ENCODE assay signal across 20 mouse cellular contexts in the genomic region with DNA sequence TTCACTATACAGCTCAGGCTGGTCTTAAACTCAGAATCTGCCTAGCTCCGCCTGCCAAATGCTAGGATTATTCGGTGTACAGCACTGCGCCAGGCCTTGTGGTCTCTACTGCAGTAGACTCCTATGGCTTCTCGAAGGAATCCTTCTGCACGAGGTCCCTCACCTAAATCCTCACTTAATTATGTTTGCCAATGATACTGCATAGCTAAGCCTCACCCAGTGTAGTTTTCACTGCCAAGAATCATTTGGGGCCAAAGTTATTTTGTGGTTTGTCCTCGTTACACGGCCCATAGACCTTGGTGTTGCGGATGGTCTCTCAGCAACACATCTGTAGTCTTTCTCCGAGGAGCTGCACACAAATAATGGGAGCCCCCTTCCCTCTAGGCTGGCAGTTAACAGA.
DNase-seq lines count a peak whose midpoint lies in the region; ATAC-seq lines count a peak whose summit lies in the region.
"Had no signal": no experiment of that assay in that cellular context is flagged by ENCODE, and none has a peak within 500 bp of the region (broad histone marks: within the 10 kb centered on the region; RNA-seq: fewer than 3 reads in every experiment).

No protein-coding gene starts in this region.

- H3K27ac ChIP-seq in heart, embryonic 14.5 days (replicated peaks in 1 of 2; ENCODE audit: control insufficient read depth in 1 of 2, insufficient read depth in 1 of 2, low read depth in 2 of 2, low read length in 2 of 2) = peak overlapping the region; percentile 79 to 86; a peak in 3 of 4 replicates
- peak overlapping the region; percentile 29; the same call in 1 of the 2 replicates for H3K27ac ChIP-seq in hindbrain, embryonic 15.5 days (replicated peaks)
- no peak overlapping the region for H3K27ac ChIP-seq in hindbrain, embryonic 16.5 days (ENCODE audit: low read depth, low read length)
- H3K27ac ChIP-seq: embryonic facial prominence, embryonic 15.5 days; forebrain, embryonic 10.5 days; gastrocnemius, adult 2 months; hindbrain, embryonic 10.5 days; hindbrain, embryonic 14.5 days had no signal

- peaks cover 6 to 17% of the 10 kb centered on the region in 2 experiments for H3K4me1 ChIP-seq in heart, embryonic 14.5 days (ENCODE audit: control insufficient read depth in 2 of 2, insufficient read depth in 2 of 2, low read length in 2 of 2)
- peaks cover 9% of the 10 kb centered on the region for H3K4me1 ChIP-seq in hindbrain, embryonic 15.5 days (replicated peaks)
- peaks cover 8% of the 10 kb centered on the region for H3K4me1 ChIP-seq in hindbrain, embryonic 16.5 days (ENCODE audit: control insufficient read depth, insufficient read depth, low read depth, low read length)

- H3K4me2 ChIP-seq in heart, embryonic 14.5 days (ENCODE audit: low read length) = no peak overlapping the region
- no peak overlapping the region for H3K4me2 ChIP-seq in hindbrain, embryonic 15.5 days
- H3K4me2 ChIP-seq in hindbrain, embryonic 16.5 days (ENCODE audit: low read length) = no peak overlapping the region
- H3K4me2 ChIP-seq: embryonic facial prominence, embryonic 15.5 days; hindbrain, embryonic 14.5 days had no signal

- intact Hi-C loops in heart, postnatal 10 days (cut with DNase I) = no loop called here

- no peak for ATAC-seq in heart, embryonic 14.5 days (ENCODE audit: insufficient number of reproducible peaks, insufficient read depth, low FRiP score, low read depth)
- ATAC-seq in hindbrain, embryonic 15.5 days (ENCODE audit: low FRiP score, low read depth) = no peak
- no peak for ATAC-seq in hindbrain, embryonic 16.5 days
- ATAC-seq: inflammation-experienced regulatory T-cells, adult 6 months; intestine, postnatal 0 days had no signal

- H3K36me3 ChIP-seq in heart, embryonic 14.5 days (ENCODE audit: control insufficient read depth, insufficient read depth, low read length) = no peaks in the 10 kb centered on the region
- H3K36me3 ChIP-seq in hindbrain, embryonic 15.5 days = no peaks in the 10 kb centered on the region
- no peaks in the 10 kb centered on the region for H3K36me3 ChIP-seq in hindbrain, embryonic 16.5 days (ENCODE audit: control insufficient read depth, insufficient read depth, low read length)
- H3K36me3 ChIP-seq: embryonic facial prominence, embryonic 15.5 days; forebrain, embryonic 10.5 days; hindbrain, embryonic 10.5 days had no signal

- WGBS in heart, embryonic 14.5 days = 91% methylated on average over 9 of the region's 9 CpGs
- 86% methylated on average over 9 of the region's 9 CpGs for WGBS in hindbrain, embryonic 15.5 days
- WGBS in hindbrain, embryonic 16.5 days = 90% methylated on average over 9 of the region's 9 CpGs

- no peak overlapping the region for H3K9ac ChIP-seq in heart, embryonic 14.5 days (ENCODE audit: low read length)
- H3K9ac ChIP-seq in hindbrain, embryonic 15.5 days = no peak overlapping the region
- H3K9ac ChIP-seq in hindbrain, embryonic 16.5 days (ENCODE audit: low read depth, low read length) = no peak overlapping the region
- H3K9ac ChIP-seq: embryonic facial prominence, embryonic 15.5 days; hindbrain, embryonic 14.5 days had no signal

- DNase-seq in cerebellum, adult 9-10 months = peak; percentile 53
- no peak for DNase-seq in cerebellum, postnatal 36 days
- DNase-seq in heart, postnatal 10 days = no peak
- peak; percentile 34 for DNase-seq in Muller cell, postnatal 12 days (ENCODE audit: inconsistent ontology term)
- no peak for DNase-seq in thymus, adult 18-20 months
- DNase-seq: adrenal gland, adult 2 months; adrenal gland, postnatal 25 days; gastrocnemius, postnatal 25 days; kidney, adult 9 months had no signal

- no peaks in the 10 kb centered on the region for H3K9me3 ChIP-seq in heart, embryonic 14.5 days (ENCODE audit: control insufficient read depth, low read length)
- no peaks in the 10 kb centered on the region for H3K9me3 ChIP-seq in hindbrain, embryonic 15.5 days
- peaks cover 5% of the 10 kb centered on the region for H3K9me3 ChIP-seq in hindbrain, embryonic 16.5 days (ENCODE audit: control insufficient read depth, low read length)
- H3K9me3 ChIP-seq: embryonic facial prominence, embryonic 15.5 days had no signal

- H3K4me3 ChIP-seq in heart, embryonic 14.5 days (ENCODE audit: control insufficient read depth in 1 of 2, insufficient read depth in 1 of 2, low read depth in 1 of 2, low read length in 2 of 2) = no peak overlapping the region
- no peak overlapping the region for H3K4me3 ChIP-seq in hindbrain, embryonic 15.5 days
- H3K4me3 ChIP-seq in hindbrain, embryonic 16.5 days (ENCODE audit: low read length) = no peak overlapping the region
- H3K4me3 ChIP-seq: embryonic facial prominence, embryonic 15.5 days; erythroblast, embryonic 14.5 days; forebrain, embryonic 10.5 days; gastrocnemius, adult 2 months; hindbrain, embryonic 10.5 days had no signal

- no peaks in the 10 kb centered on the region for H3K27me3 ChIP-seq in heart, embryonic 14.5 days (ENCODE audit: control insufficient read depth, insufficient read depth, low read length)
- H3K27me3 ChIP-seq in hindbrain, embryonic 15.5 days = no peaks in the 10 kb centered on the region
- no peaks in the 10 kb centered on the region for H3K27me3 ChIP-seq in hindbrain, embryonic 16.5 days (replicated peaks; ENCODE audit: control insufficient read depth, insufficient read depth, low read length)
- H3K27me3 ChIP-seq: embryonic facial prominence, embryonic 15.5 days had no signal

Comparison
In these comparisons a context has a peak if more than half of its experiments do, and no peak if none do; other contexts are left out.
1. DNase-seq: peak in cerebellum, adult 9-10 months (single experiment) and Muller cell, postnatal 12 days (single experiment); none in cerebellum, postnatal 36 days (0 of 2), heart, postnatal 10 days (0 of 2) and thymus, adult 18-20 months (0 of 2).